Mouse (Mus musculus): ENCODE results near the gene Pcgf2.
"Not testable (repeated sequence)": the region's sequence is repeated elsewhere in the genome, so short reads cannot be mapped to it uniquely, and the experiment has no call there.

The Pcgf2 gene

DNA sequence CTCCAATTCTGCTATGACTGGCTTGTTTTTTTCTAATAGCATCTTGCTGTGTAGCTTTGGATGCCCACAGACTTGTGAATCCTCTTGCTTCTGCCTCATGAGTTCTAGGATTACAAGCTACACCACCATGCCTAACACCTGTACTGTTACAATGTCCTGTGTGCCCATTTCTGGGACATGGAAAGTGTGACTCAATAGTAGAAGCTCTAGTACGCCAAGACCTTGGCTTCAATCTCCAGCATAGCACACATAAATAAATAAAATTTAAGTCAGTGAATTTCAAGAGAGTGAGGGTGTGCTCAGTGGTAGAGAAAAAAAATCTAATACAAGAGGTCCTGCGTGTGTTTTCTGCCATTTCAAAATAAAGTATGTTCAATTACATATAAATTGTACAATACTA lies 46.1 kb downstream of the Pcgf2 start:
- DNase-seq (ENCODE audit: low read depth in 2 of 2, low spot score in 2 of 2): no peak

DNA sequence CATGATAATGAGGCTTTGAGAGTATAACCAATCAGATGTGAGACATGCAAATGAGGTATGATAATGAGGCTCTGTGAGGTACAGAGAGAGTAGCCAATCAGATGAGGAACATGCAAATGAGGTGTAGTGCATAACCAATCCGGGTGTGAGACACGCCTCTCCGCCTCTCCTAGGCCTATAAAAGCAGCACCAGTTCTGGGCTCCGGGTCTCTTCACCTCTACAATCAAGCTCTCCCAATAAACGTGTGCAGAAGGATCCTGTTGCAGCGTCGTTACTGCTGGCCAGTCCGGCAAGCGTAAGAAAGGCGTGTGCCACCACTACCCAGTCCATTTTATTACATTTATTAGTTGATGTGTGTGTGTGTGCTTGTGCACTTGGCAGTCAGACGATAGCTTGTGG lies 46.9 kb downstream of the Pcgf2 start:
- not testable (repeated sequence) for DNase-seq (ENCODE audit: low read depth in 2 of 2, low spot score in 2 of 2)

DNA sequence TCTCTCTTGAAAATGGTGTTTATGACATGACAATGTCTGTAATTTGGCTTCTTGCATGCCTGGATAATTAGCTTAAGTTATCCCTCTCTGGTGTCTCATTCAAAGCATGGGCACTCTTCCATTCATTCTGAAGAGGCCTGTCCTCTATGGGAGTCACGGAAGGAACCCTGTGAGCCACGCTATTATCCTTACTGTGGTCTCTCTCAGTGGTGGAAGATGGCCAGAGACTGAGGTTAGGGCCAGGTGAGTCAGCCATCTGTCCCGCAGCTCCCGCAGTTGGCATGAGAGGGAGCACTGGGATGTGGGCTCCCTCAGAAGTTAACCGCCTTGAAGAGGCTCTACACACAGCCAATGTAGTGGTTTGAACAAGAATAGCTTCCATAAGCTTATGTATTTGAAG lies 50.0 kb downstream of the Pcgf2 start:
- no peak for DNase-seq (ENCODE audit: low read depth in 2 of 2, low spot score in 2 of 2)

DNA sequence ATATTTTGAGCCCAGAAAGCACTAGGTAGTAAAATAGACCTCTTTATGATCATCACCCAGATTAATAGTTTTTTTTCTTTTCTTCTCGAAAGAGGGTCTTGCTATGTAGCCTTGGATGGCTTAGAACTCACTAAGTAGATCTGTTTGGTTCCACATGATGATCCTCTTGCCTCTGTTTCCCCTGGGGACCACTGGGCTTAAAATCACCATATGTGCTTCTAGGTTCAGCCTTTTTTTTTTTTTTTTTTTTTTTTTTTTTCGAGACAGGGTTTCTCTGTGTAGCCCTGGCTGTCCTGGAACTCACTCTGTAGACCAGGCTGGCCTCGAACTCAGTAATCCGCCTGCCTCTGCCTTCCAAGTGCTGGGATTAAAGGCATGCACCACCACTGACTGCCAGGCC lies 51.8 kb downstream of the Pcgf2 start:
- DNase-seq (ENCODE audit: low read depth in 2 of 2, low spot score in 2 of 2): not testable (repeated sequence)

DNA sequence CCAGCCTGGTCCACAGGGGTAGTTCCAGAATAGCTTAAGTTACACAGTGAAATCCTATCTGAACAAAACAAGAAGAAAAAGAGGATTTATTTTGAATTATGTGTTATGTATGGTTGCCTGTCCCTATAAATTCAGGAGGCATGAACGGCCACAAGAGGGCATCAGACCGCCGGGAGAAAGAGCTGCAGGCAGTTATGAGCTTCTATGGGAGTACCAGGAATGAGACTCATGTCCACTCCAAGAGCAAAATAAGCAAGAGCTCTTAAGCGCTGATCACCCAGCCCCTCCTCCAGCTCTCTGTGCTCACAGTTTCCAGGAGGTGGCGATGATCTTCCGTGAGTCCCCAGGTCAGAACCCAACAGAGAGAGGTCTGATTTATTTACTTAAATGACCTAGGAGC lies 55.5 kb downstream of the Pcgf2 start:
- DNase-seq (ENCODE audit: low read depth in 2 of 2, low spot score in 2 of 2): peak; percentile 57 to 71

DNA sequence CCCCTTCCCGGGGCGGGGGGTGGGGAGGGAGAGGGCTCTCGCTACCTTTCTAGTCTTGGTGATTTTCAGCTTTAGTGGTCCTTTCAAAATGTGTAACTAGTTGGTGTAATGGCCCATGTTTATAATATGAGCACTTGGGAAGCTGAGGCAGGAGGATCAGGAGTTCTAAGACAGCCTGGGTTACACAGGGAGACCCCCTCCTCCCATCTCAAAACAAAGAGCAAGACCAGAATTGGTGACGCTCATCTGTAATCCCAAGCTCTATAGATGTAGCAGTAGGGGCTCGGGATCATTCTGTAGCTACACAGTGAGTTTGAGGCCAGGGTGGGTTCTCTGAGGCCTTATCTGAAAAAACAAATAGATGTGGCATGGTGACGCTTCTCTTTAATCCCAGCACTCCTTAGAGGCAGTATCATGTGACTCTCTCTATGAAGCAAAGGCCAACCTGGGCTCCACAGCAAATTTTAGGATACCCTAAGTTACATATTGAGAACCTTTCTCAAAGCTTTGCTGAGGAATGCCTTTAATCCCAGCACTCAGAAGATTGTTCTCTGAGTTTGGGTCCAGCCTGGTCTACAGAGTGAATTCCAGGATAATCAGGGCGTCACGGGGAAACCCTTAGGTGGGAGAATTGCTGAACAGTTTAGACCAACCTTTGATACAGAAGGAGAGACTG lies 56.8 kb downstream of the Pcgf2 start:
- DNase-seq (ENCODE audit: low read depth in 2 of 2, low spot score in 2 of 2): no peak

DNA sequence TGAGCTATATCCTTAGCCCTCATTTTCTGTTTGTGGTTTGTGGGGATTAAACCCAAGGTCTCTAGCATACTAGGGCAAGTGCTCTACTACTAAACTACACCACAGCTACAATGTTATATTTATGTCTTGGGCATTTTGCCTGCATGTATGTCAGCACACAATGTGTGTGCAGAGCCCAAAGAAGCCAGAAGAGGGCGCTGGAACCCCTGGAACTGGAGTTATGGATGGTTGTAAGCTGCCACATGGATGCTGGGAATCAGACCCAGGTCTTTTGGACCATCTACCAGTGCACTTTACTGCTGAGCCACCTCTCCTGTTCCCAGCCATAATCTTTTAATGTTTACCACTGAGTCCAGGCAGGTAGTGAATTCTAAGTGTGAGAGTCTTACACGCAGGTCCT lies 57.6 kb downstream of the Pcgf2 start:
- no peak for DNase-seq (ENCODE audit: low read depth in 2 of 2, low spot score in 2 of 2)

DNA sequence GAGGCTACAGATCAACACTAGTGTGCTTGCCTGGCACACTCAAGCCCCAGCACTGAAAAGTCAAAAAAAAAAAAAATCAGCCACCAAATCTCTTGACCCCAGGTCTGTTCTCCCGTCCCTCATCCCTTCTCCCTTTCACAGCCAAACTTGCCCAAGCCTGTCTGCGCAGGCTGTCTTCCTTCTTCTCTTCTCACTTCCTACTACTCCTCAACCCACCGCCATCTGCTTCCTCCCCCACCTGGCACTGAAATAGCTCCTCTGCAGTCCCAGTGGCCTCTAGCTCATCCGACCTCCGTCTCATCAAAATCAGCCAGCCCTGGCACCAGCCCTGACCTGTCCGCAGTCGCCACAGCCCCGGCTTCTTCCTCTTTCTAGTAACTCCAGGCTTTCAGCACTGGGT lies 58.6 kb downstream of the Pcgf2 start:
- no peak for DNase-seq (ENCODE audit: low read depth in 2 of 2, low spot score in 2 of 2)

All from CD8-positive naive resting alpha-beta T cell, adult 2 months (primary cell).